Mouse (Mus musculus) fat pad, adult 2 months (tissue): Measurements from ENCODE around the gene Rybp.

Experiments used
- DNase-seq: peaks from one replicate; pipeline ENCODE4 v3.0.0-alpha.2; 2011; ENCODE audit warnings: low read depth, low spot score; ENCODE audit errors: extremely low read depth

Gene Rybp

DNA sequence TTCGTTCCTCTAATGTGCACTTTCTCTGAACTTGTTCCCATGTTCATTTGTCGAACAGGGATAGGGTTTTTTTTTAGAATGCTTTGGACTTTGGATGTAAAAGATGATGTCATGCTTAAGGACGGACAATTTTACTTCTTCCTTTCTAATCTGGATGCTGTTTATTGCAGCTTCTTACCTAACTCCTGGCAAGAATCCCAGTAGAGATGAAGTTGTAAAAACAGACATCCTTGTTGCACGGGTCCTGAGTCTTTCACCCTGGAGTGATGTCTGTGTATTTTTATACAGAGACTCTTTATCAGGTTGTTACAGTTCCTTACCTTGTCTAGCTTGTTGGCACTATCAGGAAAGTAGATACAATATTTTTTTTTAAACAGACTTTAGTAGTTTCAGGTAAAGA, 65.5 kb downstream of the Rybp start:
- no peak for DNase-seq

DNA sequence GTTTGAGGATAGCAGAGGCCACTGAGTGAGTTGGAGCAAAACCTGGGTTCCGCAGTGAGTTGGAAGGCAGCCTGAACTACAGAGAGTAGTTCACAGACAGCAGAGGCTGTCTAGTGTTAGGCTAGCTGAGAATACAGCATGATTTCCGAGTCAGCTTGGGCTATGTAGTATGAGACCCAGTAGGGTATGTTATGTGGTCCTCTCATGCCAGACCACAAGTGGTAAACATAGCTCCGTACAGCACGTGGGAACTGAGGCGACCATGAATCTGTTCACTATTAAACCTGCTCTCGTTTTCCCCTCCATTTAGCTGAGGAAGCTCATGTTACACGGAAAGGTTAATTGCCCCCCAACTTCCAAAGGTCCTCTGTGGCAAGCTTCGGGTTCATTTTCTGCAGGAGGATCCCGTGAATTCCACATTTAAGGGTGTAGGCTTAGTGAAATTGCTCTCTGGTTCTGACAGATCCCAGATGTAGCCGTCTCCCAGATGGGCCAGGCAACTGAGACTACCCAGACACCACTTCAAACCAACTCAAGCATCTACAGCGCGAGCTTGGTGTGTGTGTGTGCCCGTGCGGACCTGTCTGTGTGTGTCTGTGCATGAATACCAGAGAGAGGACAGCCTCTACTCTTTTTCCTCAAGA, 66.2 kb downstream of the Rybp start:
- DNase-seq, result no peak

DNA sequence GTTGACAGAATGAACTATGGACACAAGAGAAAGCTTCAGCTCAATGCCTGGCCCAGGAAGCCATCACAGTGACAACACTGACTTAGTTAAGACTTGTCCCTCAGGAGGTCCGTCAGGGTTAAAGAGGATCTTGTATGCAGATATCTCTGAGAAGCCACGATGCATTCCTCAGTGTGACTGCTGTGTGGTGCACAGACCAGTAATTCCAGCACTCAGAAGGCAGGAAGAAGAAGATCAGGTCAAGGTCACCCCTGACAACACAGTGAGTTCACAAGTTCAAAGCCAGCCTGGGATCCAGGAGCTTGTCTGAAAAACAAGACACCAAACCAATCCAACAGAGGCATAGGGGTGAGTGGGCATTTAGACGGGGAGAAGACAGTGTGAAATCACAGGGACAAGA, 67.3 kb downstream of the Rybp start:
- no peak for DNase-seq

GRCm38 (mm10) chr6:100218541-100219341, 68.5 kb downstream of the Rybp start:
- DNase-seq, result no peak

DNA sequence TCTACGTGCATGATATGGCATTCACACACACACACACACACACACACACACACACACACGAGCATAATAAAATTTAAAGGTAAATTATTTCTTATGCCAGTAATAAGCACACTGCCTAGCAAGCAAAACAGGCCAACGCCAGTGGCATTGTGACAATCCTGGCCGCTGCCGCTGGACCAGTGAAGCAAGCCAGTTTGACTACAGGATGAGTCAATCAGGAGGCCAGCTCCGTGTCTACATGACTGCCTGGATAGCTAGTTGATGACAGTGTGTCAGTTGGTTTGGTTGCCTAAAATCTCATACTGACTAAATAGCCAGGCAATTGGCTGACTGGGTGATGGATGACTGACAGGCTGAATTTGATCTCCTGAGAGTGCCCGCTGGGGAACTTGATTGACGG, 69.8 kb downstream of the Rybp start:
- DNase-seq, result no peak

DNA sequence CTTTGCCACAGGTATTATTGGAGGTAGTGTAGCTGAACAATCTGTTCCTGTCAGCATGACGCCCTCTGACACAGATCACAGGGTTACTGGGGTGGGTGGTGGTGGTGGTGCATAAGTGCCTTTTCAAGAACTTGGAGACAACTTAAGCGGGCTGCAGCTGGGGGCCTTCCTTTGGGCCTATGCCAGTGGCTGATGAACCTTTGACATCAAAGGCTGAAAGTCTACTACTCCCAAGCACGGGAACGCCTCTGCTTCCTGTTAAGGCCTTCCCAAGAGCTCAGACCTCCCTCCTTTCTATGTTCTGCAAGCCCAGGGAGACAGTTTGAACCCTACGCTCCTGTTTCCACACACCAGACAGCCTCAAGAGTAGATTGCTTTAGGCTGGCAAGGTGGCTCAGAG, 70.3 kb downstream of the Rybp start:
- DNase-seq, result no peak

GRCm38 (mm10) chr6:100215809-100216208, 71.5 kb downstream of the Rybp start:
- no peak for DNase-seq

DNA sequence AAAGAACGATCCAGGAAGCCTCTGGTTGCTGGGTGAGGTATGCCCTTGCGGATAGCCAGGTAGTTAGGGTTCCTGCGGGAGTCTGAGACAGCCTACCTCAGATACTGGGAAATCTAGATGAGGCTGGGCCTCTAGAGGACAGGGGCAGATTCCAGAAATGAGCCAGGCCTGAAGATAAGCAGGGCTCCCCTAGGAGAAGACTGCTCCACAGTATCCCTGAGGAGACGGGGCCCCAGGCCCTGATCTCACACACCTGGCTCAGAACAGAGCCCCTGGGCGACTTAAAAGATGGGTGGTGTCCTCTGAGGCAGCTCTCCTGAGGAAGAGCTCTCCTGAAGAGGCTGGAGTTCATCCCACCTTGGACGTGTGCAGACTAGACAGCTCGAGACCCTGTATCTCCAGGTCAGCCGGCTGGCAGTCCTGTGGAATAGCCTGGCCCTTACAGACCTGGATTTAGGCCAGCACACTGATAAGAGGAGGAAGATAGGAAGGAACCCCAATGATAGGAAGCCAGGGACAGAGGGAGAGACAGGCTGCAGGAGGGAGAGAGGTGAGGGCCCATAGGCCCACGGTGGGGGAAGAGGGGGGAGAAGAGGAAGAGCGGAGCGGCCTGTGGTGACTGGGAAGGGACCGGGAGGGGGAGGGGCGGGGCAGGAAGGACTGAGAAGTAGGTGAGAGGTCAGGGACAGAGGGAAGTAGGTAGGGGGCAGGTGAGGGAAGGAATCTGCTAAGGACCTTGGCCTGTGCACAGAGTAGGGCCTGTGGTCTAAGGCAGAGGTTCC, 73.0 kb downstream of the Rybp start:
- DNase-seq, result no peak

- no peak for DNase-seq
Measured at GRCm38 (mm10) chr6:100213596-100213995, 73.7 kb downstream of the Rybp start.

GRCm38 (mm10) chr6:100212820-100213219, 74.5 kb downstream of the Rybp start:
- DNase-seq, result no peak

DNA sequence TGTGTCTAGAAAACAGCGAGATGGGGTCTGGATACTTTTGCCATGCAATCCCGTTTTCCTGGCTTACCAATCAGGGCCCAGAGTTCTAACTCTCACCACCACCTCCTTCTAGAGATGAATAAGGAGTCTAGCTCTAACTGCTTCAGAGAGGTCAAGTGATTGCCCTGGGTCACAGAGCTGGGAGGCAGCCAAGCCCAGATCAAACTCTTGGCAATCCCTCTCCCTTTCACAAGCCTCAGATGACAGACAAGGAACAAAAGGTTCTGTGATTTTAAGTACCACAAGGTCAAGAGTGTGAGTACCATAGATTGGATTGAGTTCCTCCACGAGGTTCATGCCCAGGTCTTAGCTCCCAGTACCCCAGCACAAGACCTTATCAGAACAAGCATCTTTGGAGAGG, 75.6 kb downstream of the Rybp start:
- no peak for DNase-seq

DNA sequence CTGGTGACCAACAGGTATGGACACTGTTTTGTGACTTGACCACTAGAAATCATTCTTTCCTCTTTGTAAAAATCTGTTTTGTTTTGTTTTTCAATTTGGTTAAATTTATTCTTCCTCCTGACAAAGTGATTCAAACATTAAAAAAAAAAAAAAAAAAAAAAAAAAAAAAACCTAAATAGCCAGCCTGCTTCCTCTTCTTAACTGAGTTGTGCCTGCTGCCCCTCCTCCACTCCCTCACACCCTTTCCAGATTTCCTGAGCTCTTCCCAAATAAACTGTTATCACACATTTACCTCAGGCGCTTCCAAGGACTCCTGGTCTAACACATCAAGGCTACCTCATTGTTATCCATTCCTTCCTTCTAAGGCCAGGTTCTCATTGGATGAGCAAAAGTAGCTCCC, 76.8 kb downstream of the Rybp start:
- DNase-seq, result no peak

GRCm38 (mm10) chr6:100206741-100207275, 80.5 kb downstream of the Rybp start:
- no peak for DNase-seq

DNA sequence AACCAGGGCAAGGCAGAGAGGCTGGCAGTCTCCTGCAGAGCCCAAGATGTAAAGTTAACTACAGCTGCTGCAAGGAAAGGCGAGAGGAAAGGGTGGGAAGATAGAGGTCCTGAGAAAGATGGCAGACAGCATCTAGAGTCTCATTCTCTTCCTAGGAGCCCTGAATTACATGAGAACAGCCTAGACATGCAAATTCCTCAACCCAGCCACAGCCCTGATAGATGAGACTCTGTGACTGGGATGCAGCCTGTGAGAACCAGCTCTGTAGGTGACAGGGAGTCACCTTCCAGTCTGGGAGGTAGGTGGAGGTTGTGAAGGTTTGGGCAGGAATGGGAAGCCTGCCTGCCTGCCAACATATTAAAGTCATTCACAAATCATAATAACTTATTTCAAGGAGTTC, 81.0 kb downstream of the Rybp start:
- no peak for DNase-seq

GRCm38 (mm10) chr6:100204436-100204835, 82.8 kb downstream of the Rybp start:
- DNase-seq, result no peak

DNA sequence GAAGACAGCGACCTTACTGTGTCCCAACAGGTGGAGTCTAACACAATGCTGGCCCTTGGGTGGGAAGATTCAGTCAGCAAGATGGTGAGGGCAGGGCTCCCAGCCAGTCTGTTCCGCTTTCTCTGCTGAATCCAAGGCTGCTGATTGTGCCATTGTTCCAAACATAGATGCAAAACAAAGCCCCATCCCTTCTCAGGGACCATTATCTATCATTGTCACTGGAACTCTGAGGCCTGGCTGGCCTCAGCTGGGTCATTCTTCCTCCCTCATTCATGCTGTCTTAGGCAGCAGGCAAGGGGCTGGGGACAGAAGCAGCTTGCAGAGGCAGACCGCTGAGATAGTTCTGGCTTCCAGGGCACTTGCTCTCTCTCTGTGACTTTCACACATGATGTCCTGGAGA, 83.8 kb downstream of the Rybp start:
- DNase-seq, result no peak

- DNase-seq, result no peak
Measured at GRCm38 (mm10) chr6:100202091-100202490, 85.2 kb downstream of the Rybp start.

- no peak for DNase-seq
Measured at GRCm38 (mm10) chr6:100197102-100197501, 90.2 kb downstream of the Rybp start.

DNA sequence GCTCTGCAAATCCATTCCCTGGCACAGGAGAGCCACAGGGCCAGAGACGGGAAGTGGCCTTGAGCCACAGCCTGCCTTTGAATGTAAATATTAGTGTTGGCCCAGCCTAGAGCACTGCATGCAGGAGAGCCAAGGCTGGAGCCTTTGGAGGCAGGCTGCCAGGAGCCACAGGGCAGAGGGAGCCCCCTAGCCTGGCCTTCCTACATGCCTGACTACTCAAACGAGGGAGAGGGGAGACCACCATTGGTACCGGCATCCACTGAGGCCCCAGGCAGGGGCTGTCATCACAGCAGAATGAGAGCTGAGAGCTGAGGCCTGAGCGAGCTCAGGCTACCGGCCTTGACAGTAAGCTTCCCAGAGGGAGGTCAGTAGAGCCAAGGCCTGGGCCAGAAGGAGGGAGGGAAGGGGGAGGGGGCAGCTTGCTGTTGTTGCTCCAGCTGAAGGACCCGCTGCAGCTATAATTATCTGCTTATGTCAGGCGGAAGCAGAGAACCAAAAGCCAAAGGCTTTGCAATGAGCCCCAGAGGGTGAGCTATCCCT, 91.3 kb downstream of the Rybp start:
- DNase-seq, result no peak

DNA sequence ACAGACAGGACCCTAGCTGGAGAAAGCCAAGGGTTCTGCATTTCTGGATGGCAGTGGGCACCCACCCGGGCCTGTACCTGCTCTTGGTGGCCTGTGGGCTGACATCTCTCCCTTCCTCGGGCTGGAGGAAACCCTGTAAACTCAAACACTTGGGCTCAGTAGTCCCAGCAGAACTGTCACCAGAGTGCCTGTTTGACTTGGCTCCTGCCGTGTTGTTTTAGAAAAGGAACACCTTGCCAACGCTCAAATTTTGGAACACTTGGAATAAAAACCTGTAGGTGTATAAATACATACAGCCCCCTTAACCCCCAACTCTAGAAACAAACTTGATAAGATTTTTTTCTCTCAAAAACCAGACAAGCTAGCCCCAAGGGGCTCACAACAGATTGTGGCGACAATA, 92.2 kb downstream of the Rybp start:
- no peak for DNase-seq

DNA sequence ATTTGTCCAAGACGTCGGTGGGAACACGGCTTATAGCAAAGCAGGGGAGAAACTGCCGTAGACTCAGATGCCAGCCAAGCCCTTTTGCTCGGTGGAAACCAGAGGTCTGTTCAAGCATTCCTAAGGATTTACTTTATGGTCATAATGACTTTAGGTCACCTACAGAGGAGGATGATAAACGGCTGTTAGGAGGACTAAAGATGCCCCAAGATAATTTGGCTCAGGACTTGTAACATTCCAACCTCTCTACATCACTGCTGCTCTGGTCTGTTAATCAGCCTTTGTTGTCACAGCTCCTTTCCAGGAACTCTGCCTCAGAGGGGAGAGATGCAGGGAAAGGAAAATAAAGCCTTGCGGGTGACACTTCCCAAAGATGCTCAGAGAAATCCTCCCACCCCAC, 93.5 kb downstream of the Rybp start:
- DNase-seq, result no peak
